Mouse (Mus musculus) erythroblast, embryonic 14.5 days (primary cell): ENCODE measurements around the gene Gipc1. TPM values are rescaled to one million over a fixed set of nuclear protein-coding genes. Genes with fewer than 3 reads are reported as not detected.

Experiments
- H3K27me3 ChIP-seq: 2 replicates; pipeline ENCODE4 v1.6.1; 2012; ENCODE audit warnings: inconsistent platforms; ENCODE audit not compliant: control insufficient read depth
- H3K36me3 ChIP-seq: 2 replicates; pipeline ENCODE4 v1.6.1; 2012; ENCODE audit warnings: mild to moderate bottlenecking, inconsistent platforms; ENCODE audit not compliant: control insufficient read depth
- H3K4me1 ChIP-seq: 2 replicates; pipeline ENCODE4 v1.6.1; 2012; ENCODE audit warnings: inconsistent platforms; ENCODE audit not compliant: control insufficient read depth
- H3K4me3 ChIP-seq: replicated peaks from 2 replicates; pipeline ENCODE3; 2012; ENCODE audit warnings: moderate library complexity, mild to moderate bottlenecking, inconsistent platforms
- H3K9me3 ChIP-seq: 2 replicates; pipeline ENCODE4 v1.6.1; 2012; ENCODE audit warnings: low read length, inconsistent platforms, mixed read lengths; ENCODE audit not compliant: control insufficient read depth
- GATA1 ChIP-seq: IDR thresholded peaks from 2 replicates; pipeline ENCODE4 v1.6.1; 2012; ENCODE audit warnings: low read length, inconsistent platforms, mixed read lengths
- TAL1 ChIP-seq: IDR thresholded peaks from 3 replicates; pipeline ENCODE4 v1.6.1; 2012; ENCODE audit warnings: low read length, inconsistent platforms, mixed read lengths
- polyA plus RNA-seq: library from polyadenylated mRNA; stranded (reverse); fragments of >175 nt; gene quantifications from 2 replicates; pipeline ENCODE4 v1.2.3, GENCODE M21; 2012

Gene Gipc1
- 7.9 and 10.0 TPM in 2 replicates for polyA plus RNA-seq

GRCm38 (mm10) chr8:83652030-83652743, at the start of gene Gipc1:
Gene Gipc1 (plus strand): TSS chr8:83652677.
- TF ChIP-seq GATA1 (no peak), TAL1 (no peak)
- peaks cover 21% of the 10 kb centered on the region for H3K36me3 ChIP-seq
- peaks cover 41% of the 10 kb centered on the region for H3K4me1 ChIP-seq
- peak within 1 kb of the TSS; percentile 78 for H3K4me3 ChIP-seq
- peaks cover 21% of the 10 kb centered on the region for H3K9me3 ChIP-seq
- H3K27me3 ChIP-seq, result peaks cover 4% of the 10 kb centered on the region; the same call in 1 of the 2 replicates

- TF ChIP-seq TAL1, result no peak
- 0 out of 2 replicates have a peak, but pooled peaks have one; percentile 34 for TF ChIP-seq GATA1
Measured at GRCm38 (mm10) chr8:83607661-83608397, 44.6 kb upstream of the Gipc1 start, which contains the start of the genes Tecr and Dnajb1. Gene Tecr (minus strand): TSS chr8:83607971. Gene Dnajb1 (plus strand): TSS chr8:83608193.

GRCm38 (mm10) chr8:83608398-83608829, 44.1 kb upstream of the Gipc1 start:
- Histone ChIP-seq H3K27me3 (no peaks in the 10 kb centered on the region), H3K4me3 (peak overlapping the region; percentile 79), H3K9me3 (no peaks in the 10 kb centered on the region), H3K36me3 (peaks cover 70% of the 10 kb centered on the region), H3K4me1 (peaks cover 72% of the 10 kb centered on the region)
- TF ChIP-seq GATA1 (no peak), TAL1 (no peak)

More at GRCm38 (mm10) chr8:83607661-83608397, 44.6 kb upstream of the Gipc1 start, which contains the start of the genes Tecr and Dnajb1:
- Histone ChIP-seq H3K4me3 (peak within 1 kb of the TSS; percentile 79), H3K4me1 (peaks cover 72% of the 10 kb centered on the region), H3K36me3 (peaks cover 64% of the 10 kb centered on the region), H3K9me3 (no peaks in the 10 kb centered on the region), H3K27me3 (no peaks in the 10 kb centered on the region)

DNA sequence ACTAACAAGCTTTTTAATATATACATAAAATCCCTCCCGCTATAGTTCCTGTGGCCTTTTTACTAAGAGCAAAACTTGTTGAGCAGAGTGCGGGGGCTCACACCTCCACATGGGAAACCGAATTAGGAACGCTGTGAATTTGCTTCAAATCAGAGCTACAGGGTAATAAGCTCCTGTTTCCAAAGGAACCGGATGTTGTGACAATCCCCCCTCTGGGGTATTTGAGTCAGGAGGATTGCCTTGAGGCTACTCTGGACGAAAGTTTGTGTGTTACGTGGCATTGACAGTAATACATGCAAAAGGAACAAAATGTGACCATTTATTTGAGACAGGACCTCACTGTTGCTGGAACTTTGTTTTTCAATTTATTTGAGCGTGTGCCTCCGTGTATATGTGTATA, 43.4 kb upstream of the Gipc1 start:
- Histone ChIP-seq H3K4me1 (peaks cover 67% of the 10 kb centered on the region), H3K36me3 (peaks cover 73% of the 10 kb centered on the region)

DNA sequence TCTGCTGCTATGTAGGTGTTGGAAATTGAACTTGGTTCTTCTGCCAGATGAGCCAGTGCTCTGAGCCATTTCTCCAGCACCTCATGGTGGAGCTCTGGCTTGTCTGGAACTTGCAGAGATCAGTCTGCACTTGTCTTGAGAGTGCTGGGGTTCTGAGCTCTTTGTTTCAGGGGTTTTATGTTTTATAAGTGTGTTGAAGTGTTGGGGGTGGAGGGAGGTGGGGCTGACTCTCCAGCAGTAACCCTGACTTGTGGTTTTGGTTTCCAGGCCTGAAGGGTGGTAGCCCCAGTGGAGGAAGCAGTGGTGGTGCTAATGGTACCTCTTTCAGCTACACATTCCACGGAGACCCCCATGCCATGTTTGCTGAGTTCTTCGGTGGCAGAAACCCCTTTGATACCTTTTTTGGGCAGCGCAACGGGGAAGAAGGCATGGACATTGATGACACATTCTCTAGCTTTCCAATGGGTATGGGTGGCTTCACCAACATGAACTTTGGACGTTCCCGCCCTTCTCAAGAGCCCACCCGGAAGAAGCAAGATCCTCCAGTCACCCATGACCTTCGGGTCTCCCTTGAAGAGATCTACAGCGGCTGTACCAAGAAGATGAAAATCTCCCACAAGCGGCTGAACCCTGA, 42.8 kb upstream of the Gipc1 start:
- TF ChIP-seq GATA1 (no peak), TAL1 (no peak)
- H3K9me3 ChIP-seq, result no peaks in the 10 kb centered on the region
- peaks cover 72% of the 10 kb centered on the region for H3K36me3 ChIP-seq
- H3K27me3 ChIP-seq, result no peaks in the 10 kb centered on the region
- peak overlapping the region; percentile 79 for H3K4me3 ChIP-seq
- H3K4me1 ChIP-seq, result peaks cover 62% of the 10 kb centered on the region

More for the DNA sequence above, 43.4 kb upstream of the Gipc1 start:
- TF ChIP-seq TAL1 (no peak), GATA1 (no peak)
- Histone ChIP-seq H3K4me3 (peak overlapping the region; percentile 79), H3K27me3 (no peaks in the 10 kb centered on the region), H3K9me3 (no peaks in the 10 kb centered on the region)

- Histone ChIP-seq H3K4me1 (peaks cover 39% of the 10 kb centered on the region), H3K27me3 (no peaks in the 10 kb centered on the region), H3K4me3 (no peak overlapping the region), H3K9me3 (no peaks in the 10 kb centered on the region), H3K36me3 (peaks cover 74% of the 10 kb centered on the region)
- TF ChIP-seq TAL1 (no peak), GATA1 (no peak)
Measured at GRCm38 (mm10) chr8:83611921-83612320, 40.6 kb upstream of the Gipc1 start.

DNA sequence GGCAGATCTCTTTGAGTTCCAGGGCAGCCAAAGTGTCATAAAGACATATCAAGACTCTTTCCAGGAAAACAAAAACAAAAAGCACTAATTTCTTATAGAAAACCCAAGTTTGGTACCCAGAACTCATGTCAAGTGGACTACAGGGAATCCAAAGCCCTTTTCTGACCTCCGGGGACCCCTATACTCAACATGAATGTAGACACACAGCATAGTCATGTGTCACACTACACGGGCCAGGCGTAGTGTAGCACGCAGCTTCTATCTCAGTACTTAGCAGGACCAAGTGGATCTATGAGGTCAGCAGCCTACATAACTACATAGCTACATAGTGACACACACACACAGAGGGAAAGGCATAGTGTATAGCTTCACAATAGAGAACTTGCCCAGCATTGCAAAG, 38.8 kb upstream of the Gipc1 start:
- Histone ChIP-seq H3K27me3 (no peaks in the 10 kb centered on the region), H3K4me1 (peaks cover 35% of the 10 kb centered on the region), H3K9me3 (no peaks in the 10 kb centered on the region), H3K4me3 (no peak overlapping the region), H3K36me3 (peaks cover 73% of the 10 kb centered on the region)
- no peak for TF ChIP-seq TAL1
- TF ChIP-seq GATA1, result no peak

GRCm38 (mm10) chr8:83616625-83617024, 35.9 kb upstream of the Gipc1 start:
- Histone ChIP-seq H3K27me3 (no peaks in the 10 kb centered on the region), H3K9me3 (no peaks in the 10 kb centered on the region), H3K4me3 (no peak overlapping the region), H3K36me3 (peaks cover 46% of the 10 kb centered on the region), H3K4me1 (peaks cover 18% of the 10 kb centered on the region)
- TF ChIP-seq TAL1 (no peak), GATA1 (no peak)
